Mouse (Mus musculus) adrenal gland, adult (tissue): ENCODE measurements at regions not wholly inside any gene's neighbourhood (a gene's known extent, or its start where the extent isn't known, plus 50 kb on each side); places are given as distances from the start of the nearest gene placed in this dataset.
A peak's percentile ranks its signal among the peaks of the same experiment; 100 is the strongest.
"Not testable (repeated sequence)": the region's sequence is repeated elsewhere in the genome, so short reads cannot be mapped to it uniquely, and the experiment has no call there.

ENCODE experiments used
- DNase-seq, 2 experiments: peaks; one replicate each; pipeline ENCODE4 v3.0.0; 2022 to 2023; ENCODE audit warnings: low spot score in 1 of 2; ENCODE audit not compliant: inconsistent age in 2 of 2

DNA sequence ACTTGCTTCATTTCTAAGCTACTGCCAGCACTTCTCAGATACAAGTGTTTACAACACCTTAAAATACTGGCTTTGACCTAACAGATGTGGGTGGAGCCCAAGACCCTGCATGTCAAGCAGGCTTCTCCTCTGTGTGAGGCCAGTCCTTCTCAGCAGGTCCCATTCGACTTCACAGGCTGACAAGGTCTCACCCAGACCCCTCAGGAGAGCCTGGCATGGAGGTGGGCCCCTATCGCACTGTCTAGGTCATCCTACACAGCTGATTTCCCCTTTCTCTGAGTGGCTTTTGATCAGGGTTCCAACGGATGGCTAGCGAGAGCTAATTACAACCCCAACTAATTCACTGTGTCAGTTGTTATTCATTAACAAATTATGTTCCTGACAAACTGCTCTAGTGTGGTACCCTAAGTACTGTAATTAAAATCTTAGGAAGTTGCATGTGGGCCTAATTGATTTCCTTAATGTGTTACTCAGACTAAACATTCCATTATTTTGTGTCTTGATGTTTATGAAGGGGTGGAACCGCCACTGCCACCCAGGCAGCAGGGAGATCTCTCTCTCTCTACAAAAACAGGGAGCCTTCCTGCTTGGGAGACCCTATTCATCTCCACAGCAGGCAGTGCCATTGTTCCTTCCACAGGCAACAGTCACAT lies 73.4 kb upstream of the Rad23b start:
- no peak for DNase-seq

DNA sequence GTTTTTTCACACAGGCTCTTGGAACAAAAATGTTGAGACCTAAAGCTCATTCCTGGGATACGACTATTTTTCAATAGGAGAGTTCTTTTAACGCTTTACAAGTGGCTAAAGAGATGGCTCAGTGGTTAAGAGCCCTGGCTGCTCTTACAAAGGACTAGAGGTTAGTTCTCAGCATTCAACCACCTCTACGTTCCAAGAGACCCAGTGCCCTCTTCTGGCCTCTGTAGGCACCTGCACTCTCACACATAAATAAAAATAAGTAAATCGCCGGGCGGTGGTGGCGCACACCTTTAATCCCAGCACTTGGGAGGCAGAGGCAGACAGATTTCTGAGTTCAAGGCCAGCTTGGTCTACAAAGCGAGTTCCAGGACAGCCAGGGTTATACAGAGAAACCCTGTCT lies 70.5 kb upstream of the Rad23b start:
- DNase-seq, result not testable (repeated sequence)

DNA sequence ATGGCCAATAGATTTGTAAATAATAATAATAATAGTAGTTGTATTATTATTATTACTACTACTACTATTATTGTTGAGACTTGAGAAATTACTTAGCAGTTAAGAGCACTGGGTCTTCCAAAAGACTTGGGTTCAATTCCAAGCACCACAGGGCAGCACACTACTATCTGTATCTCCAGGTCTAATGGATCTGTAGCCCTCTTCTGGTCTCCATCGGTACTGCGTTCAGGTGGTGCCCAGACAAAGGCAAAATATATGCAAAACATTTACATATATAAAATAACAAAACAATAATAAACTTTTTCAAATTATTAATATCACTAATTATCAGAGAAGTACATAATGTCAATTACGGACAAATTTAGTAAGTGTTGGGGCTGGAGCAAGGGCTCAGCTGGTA lies 69.1 kb upstream of the Rad23b start:
- peak in 1 of 2 experiments; percentile 33 for DNase-seq

DNA sequence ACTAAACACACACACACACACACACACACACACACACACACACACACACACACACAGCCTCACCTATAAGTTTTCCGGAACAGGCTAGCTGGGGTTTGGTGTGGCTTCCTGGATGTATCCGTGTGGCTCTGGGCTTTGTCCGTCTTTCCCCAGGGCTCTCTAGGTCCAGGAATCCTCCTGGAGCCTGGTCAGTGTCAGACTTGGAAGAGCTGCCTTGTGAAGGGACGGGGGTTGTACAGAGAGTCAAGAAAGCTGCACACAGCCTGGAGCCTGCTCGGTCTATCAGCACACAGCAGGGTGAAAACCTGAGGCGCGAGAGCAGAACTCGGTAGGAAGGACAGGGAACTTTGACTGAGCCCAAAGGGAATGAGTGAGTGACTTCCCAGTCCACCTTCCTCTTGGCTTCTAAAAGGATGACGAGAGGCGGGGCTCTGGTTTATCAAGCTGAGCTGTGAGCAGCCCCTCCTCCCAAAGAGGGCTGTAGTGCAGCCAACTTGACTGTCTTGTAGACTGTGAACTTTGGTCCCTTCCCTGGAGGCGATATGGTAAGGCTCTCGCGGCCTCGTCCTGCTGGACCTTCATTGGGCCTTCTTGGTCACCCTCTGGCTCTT lies 68.3 kb upstream of the Rad23b start:
- no peak for DNase-seq

DNA sequence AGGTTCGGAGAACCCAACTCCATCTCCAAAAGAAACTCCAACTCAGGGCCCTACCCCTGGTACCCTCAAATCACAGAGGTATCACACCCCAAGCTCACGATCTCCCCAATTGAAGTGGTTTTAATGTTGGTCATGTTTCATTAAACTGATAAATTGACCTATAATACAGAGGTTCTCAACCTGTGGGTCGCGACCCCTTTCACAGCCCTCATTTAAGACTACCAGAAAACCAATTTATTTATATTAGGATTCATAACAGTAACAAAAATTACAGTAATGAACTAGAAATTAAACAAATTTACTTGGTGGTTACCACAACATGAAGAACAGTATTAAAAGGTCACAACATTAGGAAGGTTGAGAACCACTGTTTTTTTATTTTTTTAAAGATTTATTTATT lies 67.4 kb upstream of the Rad23b start:
- no peak for DNase-seq

DNA sequence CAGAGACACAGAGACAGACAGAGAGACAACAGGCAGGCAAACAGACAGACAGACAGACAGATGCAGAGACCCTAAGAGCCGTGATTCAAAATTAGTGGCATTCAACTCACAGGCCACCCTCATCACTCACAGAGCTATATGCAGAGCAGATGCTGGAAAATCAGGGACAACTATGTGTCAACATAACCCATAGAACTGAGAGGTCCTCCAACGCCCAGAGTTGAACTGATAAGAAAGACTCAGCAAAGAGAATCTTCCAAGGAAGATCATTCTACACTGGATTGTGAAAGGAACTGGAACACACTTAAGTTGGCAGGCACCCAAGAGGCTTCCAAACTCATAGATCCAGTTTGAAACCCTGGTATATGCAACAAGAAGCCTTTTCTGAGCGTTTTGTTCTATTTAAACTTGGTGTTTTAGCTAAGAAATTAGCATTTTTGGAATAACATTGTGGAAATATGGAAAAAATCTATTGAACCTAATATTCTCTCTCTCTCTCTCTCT lies 65.1 kb upstream of the Rad23b start:
- DNase-seq, result peak in 1 of 2 experiments; percentile 21

DNA sequence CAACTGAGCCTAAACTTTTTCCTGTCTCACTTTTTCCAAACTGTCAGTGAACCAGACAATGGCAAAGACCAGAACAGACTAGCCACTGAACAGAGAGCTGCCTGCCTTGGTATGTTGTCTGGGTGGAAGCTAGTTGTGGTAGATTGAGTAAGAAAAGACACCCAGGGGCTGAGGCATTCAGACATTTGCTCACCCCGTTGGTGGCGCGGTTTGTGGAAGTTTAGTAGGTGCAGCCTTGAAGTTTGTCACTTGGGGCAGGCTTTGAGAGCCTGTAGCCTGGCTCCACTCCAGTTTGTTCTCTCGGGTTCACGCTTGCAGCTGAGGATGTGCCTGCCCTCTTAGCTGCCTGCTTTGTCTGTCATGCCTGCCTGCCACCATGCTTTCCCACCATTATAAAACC lies 64.2 kb upstream of the Rad23b start:
- DNase-seq, result peak; percentile 11 to 53

DNA sequence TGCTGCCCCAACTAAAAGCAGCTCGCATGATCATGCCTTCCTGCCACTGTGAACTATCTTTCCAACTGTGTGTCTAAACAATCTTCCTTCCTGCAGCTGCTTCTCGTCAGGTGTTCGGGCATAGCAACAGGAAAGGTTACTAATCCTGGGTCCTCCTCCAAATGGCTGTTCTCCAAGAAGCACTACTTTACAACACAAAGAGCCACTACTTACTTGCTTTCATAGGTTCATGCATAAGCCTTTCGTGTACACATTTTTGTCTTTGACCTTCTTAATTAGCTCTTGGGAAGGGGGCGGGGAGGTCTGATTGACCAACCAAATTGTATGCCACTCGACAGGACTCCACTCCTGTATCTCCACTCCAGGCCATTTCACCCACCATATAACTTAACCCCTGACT lies 61.4 kb upstream of the Rad23b start:
- no peak for DNase-seq

DNA sequence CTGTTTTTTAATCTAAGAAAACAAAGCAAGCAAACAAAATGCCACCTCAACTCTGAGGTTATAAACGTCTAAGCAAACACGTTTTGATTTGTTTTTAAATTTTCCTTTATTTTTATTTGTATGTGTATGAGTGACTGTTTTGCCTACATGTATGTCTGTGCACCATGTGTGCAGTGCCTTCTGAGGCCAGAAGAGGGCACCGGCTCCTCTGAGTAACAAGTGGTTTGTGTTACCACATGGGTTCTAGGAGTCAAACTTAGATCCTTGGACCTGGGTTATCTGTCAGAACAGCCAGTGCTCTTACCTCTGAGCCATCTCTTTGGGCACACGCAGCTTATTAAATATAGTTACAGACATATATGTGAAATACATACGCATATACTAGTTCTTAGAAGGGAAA lies 57.6 kb upstream of the Rad23b start:
- peak; percentile 9 to 26 for DNase-seq

DNA sequence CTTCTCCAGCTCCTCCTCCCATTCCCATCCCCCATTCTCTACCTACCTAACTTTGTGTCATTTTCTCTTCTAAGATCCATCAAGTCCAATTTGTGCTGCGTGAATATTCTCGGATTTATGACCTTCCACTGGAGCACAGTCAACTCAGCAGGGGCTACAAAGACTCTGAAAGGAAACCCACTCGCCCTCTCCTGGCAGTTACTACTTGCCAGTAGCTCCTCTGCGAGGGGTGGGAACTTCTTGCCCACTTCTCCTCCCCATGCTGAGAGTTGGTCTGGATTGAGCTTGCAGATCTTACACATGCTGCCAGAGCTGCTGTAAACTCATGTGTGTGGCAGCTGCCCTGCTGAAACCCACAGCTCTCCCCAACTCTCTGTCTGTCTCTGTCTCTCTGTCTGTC lies 57.1 kb upstream of the Rad23b start:
- DNase-seq, result no peak

DNA sequence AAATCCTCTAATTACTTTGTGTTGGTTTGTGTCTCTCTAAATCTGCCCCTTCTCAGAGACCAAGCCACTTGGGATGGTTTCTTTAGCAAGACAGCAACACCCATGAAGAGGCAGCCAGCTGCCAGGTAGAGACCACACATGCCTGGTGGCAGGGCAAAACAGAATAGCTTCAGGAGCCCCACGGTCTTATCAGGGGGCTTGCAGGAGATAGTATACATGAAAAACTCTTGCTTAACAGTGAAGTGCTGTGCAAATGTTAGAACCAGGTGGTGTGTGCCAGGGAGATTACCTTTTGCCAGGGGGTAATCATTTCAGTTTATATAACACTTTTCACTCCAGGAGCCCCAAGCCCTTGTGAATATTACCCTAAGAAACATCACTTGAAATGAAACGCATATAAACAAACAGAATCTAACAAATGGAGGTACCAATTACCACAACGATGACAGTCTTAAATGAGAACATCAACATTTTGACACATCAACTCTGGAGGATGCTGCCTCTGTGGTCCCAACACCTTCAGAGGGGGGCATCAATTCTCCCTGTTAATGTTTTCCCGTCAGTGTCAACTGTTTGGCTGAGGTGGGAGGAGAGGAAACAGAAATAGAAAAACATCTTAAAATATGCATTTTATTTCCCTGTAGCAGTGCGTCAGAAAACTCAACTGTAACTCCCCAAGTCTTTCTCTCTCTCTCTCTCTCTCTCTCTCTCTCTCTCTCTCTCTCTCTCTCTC lies 56.3 kb upstream of the Rad23b start:
- DNase-seq, result no peak

DNA sequence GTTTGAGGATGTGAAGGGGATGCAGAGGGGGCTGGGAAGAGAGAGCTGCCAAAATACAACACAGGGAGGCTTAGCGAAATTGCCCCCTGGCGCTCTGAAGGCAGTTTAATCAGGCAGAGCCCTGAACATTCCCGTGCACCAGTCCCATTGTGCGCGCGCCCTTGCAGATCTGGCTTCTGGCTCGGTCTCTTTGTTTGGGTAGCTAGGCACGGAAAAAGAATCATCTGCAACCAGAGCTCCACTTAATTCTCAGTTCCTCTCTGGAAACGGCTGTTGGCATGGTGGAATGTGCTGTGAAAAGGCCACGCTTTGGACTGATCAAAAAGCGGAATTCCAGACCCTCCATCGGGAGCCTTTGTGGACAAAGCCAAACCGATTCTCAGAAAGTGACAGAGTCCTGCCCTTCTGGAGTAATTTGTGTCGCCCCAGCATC lies 55.6 kb upstream of the Rad23b start:
- no peak for DNase-seq

DNA sequence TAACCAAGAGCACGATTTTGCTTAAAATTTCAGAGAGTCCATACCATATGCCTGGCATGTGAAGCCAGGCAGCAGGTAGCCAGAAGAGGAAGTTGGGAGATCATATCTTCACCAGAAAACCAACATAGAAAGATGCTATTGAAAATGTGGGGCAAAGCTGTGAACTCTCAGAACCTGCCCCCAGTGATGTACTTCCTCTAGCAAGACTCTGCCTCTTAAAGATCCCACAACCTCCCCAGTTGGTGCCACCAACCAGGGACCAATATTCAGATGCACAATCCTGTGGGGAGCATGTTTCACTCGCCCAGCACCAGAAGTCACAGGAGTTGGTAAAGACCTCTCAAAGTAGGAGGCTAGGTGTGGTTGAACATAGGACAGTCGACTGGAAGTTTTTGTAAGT lies 52.0 kb upstream of the Rad23b start:
- no peak for DNase-seq
